Mouse (Mus musculus) CD4-positive naive resting alpha-beta T cell, adult 76 days (primary cell): ENCODE measurements around the gene Vcl. TPM values are rescaled to one million over a fixed set of nuclear protein-coding genes. Genes with fewer than 3 reads are reported as not detected.

Experiments
- total RNA-seq: library from RNA; stranded (reverse); gene quantifications from one replicate; pipeline ENCODE4 v1.2.4, GENCODE M21; 2023

Vcl gene
- total RNA-seq = 5.6 TPM

GRCm38 (mm10) chr14:20928848-20929745 lies at the start of gene Vcl:
Vcl (plus strand) TSS chr14:20929398.

GRCm38 (mm10) chr14:21052112-21052780 lies 123.0 kb downstream of the Vcl start, which contains the start of the genes Ap3m1 and Adk:
Ap3m1 (minus strand) TSS chr14:21052508.
Adk (plus strand) TSS chr14:21052574.

Other genes with a start within 250 kb of the Vcl start
- gene Fut11, start 234.4 kb upstream of the Vcl start, total RNA-seq = 5.0 TPM
- 40.6 TPM for gene Chchd1, start 226.4 kb upstream of the Vcl start, total RNA-seq
- 157 TPM for gene Zswim8, start 221.8 kb upstream of the Vcl start, total RNA-seq
- 29.5 TPM for gene Ndst2, start 194.8 kb upstream of the Vcl start, total RNA-seq
- 59.4 TPM for gene Camk2g, start 135.3 kb upstream of the Vcl start, total RNA-seq
- gene Plau, start 92.7 kb upstream of the Vcl start, total RNA-seq = 0.56 TPM
- gene Ap3m1, start 123.1 kb downstream of the Vcl start, total RNA-seq = 49.7 TPM
- 77.7 TPM for gene Adk, start 123.2 kb downstream of the Vcl start, total RNA-seq